Mouse (Mus musculus): Measurements from ENCODE around the gene Plin2. TPM values are rescaled to one million over a fixed set of nuclear protein-coding genes. Genes with fewer than 3 reads are reported as not detected.

Plin2 gene
- polyA plus RNA-seq, 1 experiment from 2014 or later = 152 TPM

- WGBS = 68% methylated on average over 5 of the region's 5 CpGs
- H3K9ac ChIP-seq (ENCODE audit: low read length) = no peak overlapping the region
- no peaks in the 10 kb centered on the region for H3K27me3 ChIP-seq (ENCODE audit: control insufficient read depth, insufficient read depth, low read depth, low read length)
- ATAC-seq (ENCODE audit: low read depth) = no peak
- no peaks in the 10 kb centered on the region for H3K4me1 ChIP-seq (replicated peaks; ENCODE audit: control insufficient read depth, insufficient read depth, low read length)
- H3K36me3 ChIP-seq (ENCODE audit: control insufficient read depth, insufficient read depth, low read length) = no peaks in the 10 kb centered on the region
- H3K4me3 ChIP-seq (ENCODE audit: low read length) = no peak overlapping the region
- no peak overlapping the region for H3K4me2 ChIP-seq (ENCODE audit: low read depth, low read length)
- H3K9me3 ChIP-seq (ENCODE audit: control insufficient read depth, low read length) = no peaks in the 10 kb centered on the region
- H3K27ac ChIP-seq (ENCODE audit: low read length) = no peak overlapping the region
These were observed 29.5 kb upstream of the Plin2 start for GRCm38 (mm10) chr4:86699161-86699865.

DNA sequence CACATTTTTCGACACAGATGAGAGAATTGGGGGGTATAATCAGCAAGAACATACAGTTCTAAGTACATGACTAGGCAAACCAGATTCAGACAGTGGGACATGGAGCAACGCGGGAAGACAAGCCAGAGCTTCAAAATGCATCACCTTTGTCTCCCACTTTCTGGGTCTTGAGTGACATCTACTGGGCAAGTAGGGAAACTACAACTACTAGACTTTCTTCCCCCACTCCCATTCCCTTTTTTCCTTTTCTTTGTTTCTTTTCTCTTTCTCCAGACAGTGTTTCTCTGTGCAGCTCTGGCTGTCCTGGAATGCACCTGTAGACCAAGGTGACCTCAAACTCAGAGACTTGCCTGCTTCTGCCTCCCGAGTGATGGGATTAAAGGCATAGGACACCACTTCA lies 27.0 kb upstream of the Plin2 start:
- Histone ChIP-seq H3K4me3 (ENCODE audit: low read length) (no peak overlapping the region), H3K9ac (ENCODE audit: low read length) (0 out of 2 replicates have a peak overlapping the region, but pooled peaks have one; percentile 26), H3K27me3 (ENCODE audit: control insufficient read depth, insufficient read depth, low read depth, low read length) (no peaks in the 10 kb centered on the region), H3K9me3 (ENCODE audit: control insufficient read depth, low read length) (no peaks in the 10 kb centered on the region), H3K27ac (ENCODE audit: low read length) (no peak overlapping the region), H3K36me3 (ENCODE audit: control insufficient read depth, insufficient read depth, low read length) (no peaks in the 10 kb centered on the region), H3K4me1 (replicated peaks; ENCODE audit: control insufficient read depth, insufficient read depth, low read length) (no peaks in the 10 kb centered on the region), H3K4me2 (ENCODE audit: low read depth, low read length) (no peak overlapping the region)
- 4% methylated on average over 4 of the region's 4 CpGs for WGBS
- peak; percentile 74; the same call in 1 of the 2 replicates for ATAC-seq (ENCODE audit: low read depth)

DNA sequence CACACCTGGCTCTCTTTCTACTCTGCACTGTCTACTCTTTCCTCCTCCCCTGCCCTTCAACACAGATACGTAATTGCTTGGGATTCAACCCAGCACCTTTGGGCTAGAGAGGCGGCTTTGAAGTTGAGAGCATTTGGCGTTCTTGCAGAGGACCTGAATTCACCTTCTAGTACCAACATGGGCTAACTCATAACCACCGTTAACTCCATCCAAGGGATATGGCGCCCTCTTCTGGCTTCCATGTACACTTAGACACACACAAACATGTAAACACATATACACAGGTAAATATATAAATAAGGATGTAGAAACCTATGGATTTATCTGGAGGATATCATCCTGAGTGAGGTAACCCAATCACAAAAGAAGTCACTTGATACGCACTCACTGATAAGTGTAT lies 25.2 kb upstream of the Plin2 start:
- ATAC-seq (ENCODE audit: low read depth) = no peak
- WGBS = 45% methylated on average over 6 of the region's 6 CpGs
- no peak overlapping the region for H3K4me2 ChIP-seq (ENCODE audit: low read depth, low read length)
- H3K27me3 ChIP-seq (ENCODE audit: control insufficient read depth, insufficient read depth, low read depth, low read length) = no peaks in the 10 kb centered on the region
- H3K4me1 ChIP-seq (replicated peaks; ENCODE audit: control insufficient read depth, insufficient read depth, low read length) = peaks cover 9% of the 10 kb centered on the region
- H3K36me3 ChIP-seq (ENCODE audit: control insufficient read depth, insufficient read depth, low read length) = no peaks in the 10 kb centered on the region
- no peak overlapping the region for H3K27ac ChIP-seq (ENCODE audit: low read length)
- no peak overlapping the region for H3K9ac ChIP-seq (ENCODE audit: low read length)
- H3K9me3 ChIP-seq (ENCODE audit: control insufficient read depth, low read length) = no peaks in the 10 kb centered on the region
- H3K4me3 ChIP-seq (ENCODE audit: low read length) = no peak overlapping the region

DNA sequence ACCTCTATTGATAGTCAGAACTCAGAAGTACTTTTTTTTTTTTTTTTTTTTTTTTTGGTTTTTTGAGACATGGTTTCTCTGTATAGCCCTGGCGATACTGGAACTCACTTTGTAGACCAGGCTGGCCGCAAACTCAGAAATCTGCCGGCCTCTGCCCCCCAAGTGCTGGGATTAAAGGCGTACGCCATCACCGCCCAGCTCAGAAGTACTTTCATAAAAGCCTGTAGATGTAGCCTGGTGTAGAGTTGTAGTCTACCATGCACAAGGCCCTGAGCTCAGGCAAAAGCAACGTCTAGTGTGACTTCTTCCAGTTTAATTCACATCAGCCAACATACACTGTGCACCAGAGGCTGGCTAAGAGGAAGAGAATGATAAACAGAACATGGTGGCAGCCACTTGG lies 23.1 kb upstream of the Plin2 start:
- Histone ChIP-seq H3K4me2 (ENCODE audit: low read depth, low read length) (no peak overlapping the region), H3K9ac (ENCODE audit: low read length) (no peak overlapping the region), H3K27ac (ENCODE audit: low read length) (no peak overlapping the region), H3K4me3 (ENCODE audit: low read length) (no peak overlapping the region), H3K36me3 (ENCODE audit: control insufficient read depth, insufficient read depth, low read length) (no peaks in the 10 kb centered on the region), H3K9me3 (ENCODE audit: control insufficient read depth, low read length) (no peaks in the 10 kb centered on the region), H3K4me1 (replicated peaks; ENCODE audit: control insufficient read depth, insufficient read depth, low read length) (peaks cover 14% of the 10 kb centered on the region), H3K27me3 (ENCODE audit: control insufficient read depth, insufficient read depth, low read depth, low read length) (no peaks in the 10 kb centered on the region)
- WGBS = 90% methylated on average over 7 of the region's 7 CpGs
- ATAC-seq (ENCODE audit: low read depth) = no peak

GRCm38 (mm10) chr4:86691290-86691689 lies 21.4 kb upstream of the Plin2 start:
- Histone ChIP-seq H3K4me2 (ENCODE audit: low read depth, low read length) (no peak overlapping the region), H3K27ac (ENCODE audit: low read length) (no peak overlapping the region), H3K9ac (ENCODE audit: low read length) (no peak overlapping the region), H3K9me3 (ENCODE audit: control insufficient read depth, low read length) (no peaks in the 10 kb centered on the region), H3K36me3 (ENCODE audit: control insufficient read depth, insufficient read depth, low read length) (no peaks in the 10 kb centered on the region), H3K4me3 (ENCODE audit: low read length) (no peak overlapping the region), H3K4me1 (replicated peaks; ENCODE audit: control insufficient read depth, insufficient read depth, low read length) (peaks cover 16% of the 10 kb centered on the region), H3K27me3 (ENCODE audit: control insufficient read depth, insufficient read depth, low read depth, low read length) (no peaks in the 10 kb centered on the region)
- 67% methylated on average over 4 of the region's 4 CpGs for WGBS
- no peak for ATAC-seq (ENCODE audit: low read depth)

- ATAC-seq (ENCODE audit: low read depth) = no peak
- WGBS = 80% methylated on average over 6 of the region's 6 CpGs
- H3K36me3 ChIP-seq (ENCODE audit: control insufficient read depth, insufficient read depth, low read length) = no peaks in the 10 kb centered on the region
- H3K9ac ChIP-seq (ENCODE audit: low read length) = no peak overlapping the region
- no peaks in the 10 kb centered on the region for H3K27me3 ChIP-seq (ENCODE audit: control insufficient read depth, insufficient read depth, low read depth, low read length)
- peaks cover 17% of the 10 kb centered on the region for H3K4me1 ChIP-seq (replicated peaks; ENCODE audit: control insufficient read depth, insufficient read depth, low read length)
- H3K4me2 ChIP-seq (ENCODE audit: low read depth, low read length) = no peak overlapping the region
- peak overlapping the region; percentile 82 for H3K27ac ChIP-seq (ENCODE audit: low read length)
- no peaks in the 10 kb centered on the region for H3K9me3 ChIP-seq (ENCODE audit: control insufficient read depth, low read length)
- H3K4me3 ChIP-seq (ENCODE audit: low read length) = no peak overlapping the region
These were observed 20.9 kb upstream of the Plin2 start for GRCm38 (mm10) chr4:86690768-86691167.

DNA sequence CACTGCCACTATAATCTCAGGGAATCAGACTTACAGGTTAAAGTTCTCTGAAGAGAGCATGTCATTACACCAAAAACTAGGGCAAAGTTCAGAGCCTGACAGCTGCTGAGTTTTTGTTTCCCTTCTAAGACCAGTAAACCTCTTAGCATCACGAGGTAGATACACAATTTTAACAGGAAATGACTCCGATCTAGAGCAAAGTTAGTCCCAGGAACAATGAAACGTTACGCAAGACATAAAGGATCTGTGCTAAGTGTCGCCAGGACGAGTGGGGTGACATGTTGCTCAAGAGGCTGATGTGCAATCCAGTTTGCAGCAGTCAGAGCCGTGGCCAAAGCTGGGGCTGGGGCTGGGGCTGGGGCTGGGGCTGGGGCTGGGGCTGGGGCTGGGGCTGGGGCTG lies 20.3 kb upstream of the Plin2 start:
- Histone ChIP-seq H3K4me3 (ENCODE audit: low read length) (no peak overlapping the region), H3K9ac (ENCODE audit: low read length) (no peak overlapping the region; the same call in 1 of the 2 replicates), H3K9me3 (ENCODE audit: control insufficient read depth, low read length) (no peaks in the 10 kb centered on the region), H3K4me1 (replicated peaks; ENCODE audit: control insufficient read depth, insufficient read depth, low read length) (peaks cover 21% of the 10 kb centered on the region), H3K27ac (ENCODE audit: low read length) (peak overlapping the region; percentile 82), H3K36me3 (ENCODE audit: control insufficient read depth, insufficient read depth, low read length) (no peaks in the 10 kb centered on the region), H3K27me3 (ENCODE audit: control insufficient read depth, insufficient read depth, low read depth, low read length) (no peaks in the 10 kb centered on the region), H3K4me2 (ENCODE audit: low read depth, low read length) (no peak overlapping the region)
- 8% methylated on average over 7 of the region's 7 CpGs for WGBS
- peak; percentile 82 for ATAC-seq (ENCODE audit: low read depth)

GRCm38 (mm10) chr4:86689056-86689735 lies 19.3 kb upstream of the Plin2 start:
- H3K27me3 ChIP-seq (ENCODE audit: control insufficient read depth, insufficient read depth, low read depth, low read length) = no peaks in the 10 kb centered on the region
- H3K9me3 ChIP-seq (ENCODE audit: control insufficient read depth, low read length) = no peaks in the 10 kb centered on the region
- no peak overlapping the region for H3K9ac ChIP-seq (ENCODE audit: low read length)
- no peak overlapping the region for H3K4me3 ChIP-seq (ENCODE audit: low read length)
- H3K27ac ChIP-seq (ENCODE audit: low read length) = peak overlapping the region; percentile 82
- H3K36me3 ChIP-seq (ENCODE audit: control insufficient read depth, insufficient read depth, low read length) = no peaks in the 10 kb centered on the region
- ATAC-seq (ENCODE audit: low read depth) = peak; percentile 61
- WGBS = 34% methylated on average over 10 of the region's 10 CpGs
- H3K4me2 ChIP-seq (ENCODE audit: low read depth, low read length) = no peak overlapping the region
- peaks cover 21% of the 10 kb centered on the region for H3K4me1 ChIP-seq (replicated peaks; ENCODE audit: control insufficient read depth, insufficient read depth, low read length)

GRCm38 (mm10) chr4:86686564-86686963 lies 16.7 kb upstream of the Plin2 start:
- Histone ChIP-seq H3K4me1 (replicated peaks; ENCODE audit: control insufficient read depth, insufficient read depth, low read length) (peaks cover 21% of the 10 kb centered on the region), H3K36me3 (ENCODE audit: control insufficient read depth, insufficient read depth, low read length) (no peaks in the 10 kb centered on the region), H3K27ac (ENCODE audit: low read length) (peak overlapping the region; percentile 41), H3K9ac (ENCODE audit: low read length) (no peak overlapping the region), H3K9me3 (ENCODE audit: control insufficient read depth, low read length) (no peaks in the 10 kb centered on the region), H3K4me2 (ENCODE audit: low read depth, low read length) (no peak overlapping the region), H3K27me3 (ENCODE audit: control insufficient read depth, insufficient read depth, low read depth, low read length) (no peaks in the 10 kb centered on the region), H3K4me3 (ENCODE audit: low read length) (no peak overlapping the region)
- WGBS = 42% methylated on average over 3 of the region's 3 CpGs
- ATAC-seq (ENCODE audit: low read depth) = peak; percentile 53
